Mouse (Mus musculus) CH12.LX (cell line): ENCODE data around the gene Acaa1a. TPM values are rescaled to one million over a fixed set of nuclear protein-coding genes. Genes with fewer than 3 reads are reported as not detected.

ENCODE experiments used
- DNase-seq: peaks from one replicate; pipeline ENCODE4 v3.0.0-alpha.2; 2013; ENCODE audit errors: extremely low read depth
- H3K27ac ChIP-seq: 2 replicates; pipeline ENCODE4 v1.5.1; 2012; ENCODE audit warnings: low read depth, mild to moderate bottlenecking, control low read depth, moderate library complexity; ENCODE audit not compliant: insufficient read depth
- H3K27me3 ChIP-seq: replicated peaks from 2 replicates; pipeline ENCODE3; 2012; ENCODE audit warnings: inconsistent platforms
- H3K36me3 ChIP-seq, 2 experiments: replicated peaks in 1 of 2; 2 replicates each; pipeline versions ENCODE3 to v1.6.1; 2012; ENCODE audit warnings: inconsistent platforms in 1 of 2, low read length in 1 of 2, mild to moderate bottlenecking in 1 of 2, mixed read lengths in 1 of 2, moderate library complexity in 1 of 2; ENCODE audit not compliant: control insufficient read depth in 1 of 2, insufficient read depth in 1 of 2
- H3K4me1 ChIP-seq, 2 experiments: 2 replicates each; pipeline ENCODE4 v1.6.1; 2012; ENCODE audit warnings: inconsistent platforms in 1 of 2, moderate library complexity in 1 of 2; ENCODE audit not compliant: insufficient read depth in 2 of 2, control insufficient read depth in 1 of 2
- H3K4me2 ChIP-seq: 2 replicates; pipeline ENCODE4 v1.6.1; 2012; ENCODE audit warnings: low read depth, mild to moderate bottlenecking, control low read depth; ENCODE audit not compliant: poor library complexity, insufficient read depth, severe bottlenecking
- H3K4me3 ChIP-seq, 3 experiments: fragments of 150-350 bp in 1 of 3; sonication (generic) in 1 of 3; replicated peaks in 1 of 3; 2 replicates each; pipeline versions ENCODE3 to v1.5.1; 2011 to 2012; ENCODE audit warnings: low read depth in 2 of 3, low read length in 2 of 3, mild to moderate bottlenecking in 2 of 3, moderate library complexity in 2 of 3, control low read depth in 1 of 3, improper control_type of control experiment in 1 of 3, inconsistent platforms in 1 of 3, mixed read lengths in 1 of 3; ENCODE audit not compliant: poor library complexity in 1 of 3
- H3K79me2 ChIP-seq: replicated peaks from 2 replicates; pipeline ENCODE4 v1.6.1; 2012; ENCODE audit warnings: mild to moderate bottlenecking, moderate library complexity; ENCODE audit not compliant: control insufficient read depth, poor library complexity, insufficient read depth, severe bottlenecking; ENCODE audit errors: extremely low read depth
- H3K9ac ChIP-seq: 2 replicates; pipeline ENCODE4 v1.6.1; 2012; ENCODE audit warnings: low read depth, mild to moderate bottlenecking, control low read depth, moderate library complexity; ENCODE audit not compliant: insufficient read depth
- H3K9me3 ChIP-seq: replicated peaks from 2 replicates; pipeline ENCODE3; 2012; ENCODE audit warnings: low read length, inconsistent platforms, mixed read lengths
- BHLHE40 ChIP-seq: IDR thresholded peaks from 2 replicates; pipeline ENCODE4 v1.6.1; 2011; ENCODE audit warnings: mild to moderate bottlenecking, low read depth, low read length, improper control_type of control experiment
- CHD1 ChIP-seq: IDR thresholded peaks from 2 replicates; pipeline ENCODE4 v1.6.1; 2012; ENCODE audit warnings: low read depth, low read length, improper control_type of control experiment, inconsistent platforms
- CHD2 ChIP-seq: IDR thresholded peaks from 2 replicates; pipeline ENCODE4 v1.6.1; 2011; ENCODE audit warnings: low read length, improper control_type of control experiment
- CTCF ChIP-seq, 2 experiments: IDR thresholded peaks in 1 of 2; conservative IDR thresholded peaks in 1 of 2; 2 replicates each; pipeline ENCODE4 v1.5.1; 2011 to 2012; ENCODE audit warnings: low read depth in 2 of 2, low read length in 2 of 2, improper control_type of control experiment in 1 of 2, inconsistent platforms in 1 of 2, mild to moderate bottlenecking in 1 of 2, moderate library complexity in 1 of 2
- E2F4 ChIP-seq: IDR thresholded peaks from 2 replicates; pipeline ENCODE4 v1.6.1; 2011; ENCODE audit warnings: low read depth, low read length, improper control_type of control experiment; ENCODE audit not compliant: insufficient replicate concordance
- ELF1 ChIP-seq: IDR thresholded peaks from 2 replicates; pipeline ENCODE4 v1.6.1; 2014; ENCODE audit warnings: low read depth, mild to moderate bottlenecking, inconsistent platforms, low read length, improper control_type of control experiment
- EP300 ChIP-seq: IDR thresholded peaks from 2 replicates; pipeline ENCODE4 v1.6.1; 2011; ENCODE audit warnings: low read length, improper control_type of control experiment
- ETS1 ChIP-seq: conservative IDR thresholded peaks from 2 replicates; pipeline ENCODE4 v1.6.1; 2012; ENCODE audit warnings: low read depth, mild to moderate bottlenecking, inconsistent platforms, low read length, improper control_type of control experiment, moderate library complexity
- GABPA ChIP-seq: IDR thresholded peaks from 2 replicates; pipeline ENCODE4 v1.6.1; 2012; ENCODE audit warnings: low read depth, low read length, improper control_type of control experiment, inconsistent platforms; ENCODE audit not compliant: insufficient replicate concordance
- HCFC1 ChIP-seq: IDR thresholded peaks from 2 replicates; pipeline ENCODE4 v1.6.1; 2012; ENCODE audit warnings: low read depth, mild to moderate bottlenecking, inconsistent platforms, low read length, improper control_type of control experiment
- IRF4 ChIP-seq: IDR thresholded peaks from 2 replicates; pipeline ENCODE4 v1.6.1; 2014; ENCODE audit warnings: low read depth, mild to moderate bottlenecking, inconsistent platforms, low read length, improper control_type of control experiment
- JUN ChIP-seq: IDR thresholded peaks from 2 replicates; pipeline ENCODE4 v1.6.1; 2011; ENCODE audit warnings: low read depth, mild to moderate bottlenecking, low read length, improper control_type of control experiment, moderate library complexity; ENCODE audit not compliant: insufficient read depth
- JUND ChIP-seq: conservative IDR thresholded peaks from 2 replicates; pipeline ENCODE4 v1.6.1; 2011; ENCODE audit warnings: low read depth, low read length, improper control_type of control experiment
- KAT2A ChIP-seq: IDR thresholded peaks from 2 replicates; pipeline ENCODE4 v1.6.1; 2012; ENCODE audit warnings: low read length, improper control_type of control experiment, inconsistent platforms; ENCODE audit not compliant: insufficient replicate concordance
- MAFK ChIP-seq: IDR thresholded peaks from 2 replicates; pipeline ENCODE4 v1.6.1; 2011; ENCODE audit warnings: low read length, improper control_type of control experiment; ENCODE audit not compliant: insufficient replicate concordance
- MAX ChIP-seq: IDR thresholded peaks from 2 replicates; pipeline ENCODE4 v1.6.1; 2011; ENCODE audit warnings: low read length, improper control_type of control experiment
- MAZ ChIP-seq: IDR thresholded peaks from 2 replicates; pipeline ENCODE4 v1.6.1; 2012; ENCODE audit warnings: low read depth, mild to moderate bottlenecking, inconsistent platforms, low read length, improper control_type of control experiment, moderate library complexity
- MEF2A ChIP-seq: IDR thresholded peaks from 2 replicates; pipeline ENCODE4 v1.6.1; 2014; ENCODE audit warnings: low read depth, mild to moderate bottlenecking, inconsistent platforms, low read length, improper control_type of control experiment, borderline replicate concordance
- MXI1 ChIP-seq: IDR thresholded peaks from 2 replicates; pipeline ENCODE4 v1.6.1; 2011; ENCODE audit warnings: mild to moderate bottlenecking, low read depth, low read length, improper control_type of control experiment
- MYC ChIP-seq: IDR thresholded peaks from 2 replicates; pipeline ENCODE4 v1.6.1; 2011; ENCODE audit warnings: low read depth, mild to moderate bottlenecking, improper control_type of control experiment, low read length
- NELFE ChIP-seq: IDR thresholded peaks from 2 replicates; pipeline ENCODE4 v1.6.1; 2011; ENCODE audit warnings: low read depth, low read length, improper control_type of control experiment
- NRF1 ChIP-seq: IDR thresholded peaks from 2 replicates; pipeline ENCODE4 v1.6.1; 2014; ENCODE audit warnings: low read depth, mild to moderate bottlenecking, inconsistent platforms, low read length, improper control_type of control experiment, moderate library complexity
- PAX5 ChIP-seq: IDR thresholded peaks from 2 replicates; pipeline ENCODE4 v1.6.1; 2012; ENCODE audit warnings: low read length, inconsistent platforms, mixed read lengths
- POLR2A ChIP-seq: IDR thresholded peaks from 2 replicates; pipeline ENCODE4 v1.6.1; 2011; ENCODE audit warnings: low read depth, mild to moderate bottlenecking, improper control_type of control experiment, low read length
- POLR2AphosphoS2 ChIP-seq: IDR thresholded peaks from 2 replicates; pipeline ENCODE4 v1.6.1; 2011; ENCODE audit warnings: low read depth, low read length, improper control_type of control experiment
- RAD21 ChIP-seq: IDR thresholded peaks from 2 replicates; pipeline ENCODE4 v1.6.1; 2011; ENCODE audit warnings: low read depth, mild to moderate bottlenecking, low read length, improper control_type of control experiment, moderate library complexity
- RCOR1 ChIP-seq: conservative IDR thresholded peaks from 2 replicates; pipeline ENCODE4 v1.6.1; 2012; ENCODE audit warnings: low read depth, mild to moderate bottlenecking, inconsistent platforms, low read length, improper control_type of control experiment
- SIN3A ChIP-seq: IDR thresholded peaks from 2 replicates; pipeline ENCODE4 v1.6.1; 2012; ENCODE audit warnings: low read length, improper control_type of control experiment, inconsistent platforms
- SMC3 ChIP-seq: IDR thresholded peaks from 2 replicates; pipeline ENCODE4 v1.6.1; 2011; ENCODE audit warnings: low read depth, low read length, improper control_type of control experiment
- TBP ChIP-seq: conservative IDR thresholded peaks from 2 replicates; pipeline ENCODE4 v1.6.1; 2011; ENCODE audit warnings: low read depth, low read length, improper control_type of control experiment
- TCF12 ChIP-seq: IDR thresholded peaks from 2 replicates; pipeline ENCODE4 v1.6.1; 2014; ENCODE audit warnings: low read depth, mild to moderate bottlenecking, inconsistent platforms, low read length, improper control_type of control experiment
- UBTF ChIP-seq: IDR thresholded peaks from 2 replicates; pipeline ENCODE4 v1.6.1; 2012; ENCODE audit warnings: low read depth, mild to moderate bottlenecking, inconsistent platforms, low read length, improper control_type of control experiment, moderate library complexity
- USF1 ChIP-seq: IDR thresholded peaks from 2 replicates; pipeline ENCODE4 v1.6.1; 2014; ENCODE audit warnings: low read depth, mild to moderate bottlenecking, inconsistent platforms, low read length, improper control_type of control experiment
- USF2 ChIP-seq: conservative IDR thresholded peaks from 2 replicates; pipeline ENCODE4 v1.6.1; 2011; ENCODE audit warnings: low read depth, low read length, improper control_type of control experiment
- ZC3H11A ChIP-seq: IDR thresholded peaks from 2 replicates; pipeline ENCODE4 v1.6.1; 2012; ENCODE audit warnings: low read depth, mild to moderate bottlenecking, inconsistent platforms, low read length, improper control_type of control experiment
- ZKSCAN1 ChIP-seq: IDR thresholded peaks from 2 replicates; pipeline ENCODE4 v1.6.1; 2012; ENCODE audit warnings: low read depth, inconsistent platforms, low read length, improper control_type of control experiment, borderline replicate concordance
- ZMIZ1 ChIP-seq: IDR thresholded peaks from 2 replicates; pipeline ENCODE4 v1.6.1; 2012; ENCODE audit warnings: low read depth, mild to moderate bottlenecking, inconsistent platforms, low read length, improper control_type of control experiment
- ZNF384 ChIP-seq: IDR thresholded peaks from 2 replicates; pipeline ENCODE4 v1.6.1; 2012; ENCODE audit warnings: low read depth, low read length, improper control_type of control experiment, inconsistent platforms
- dilution Hi-C: fragments of 300-500 bp; cut with MboI; formaldehyde crosslinking; loops from 2 replicates; pipeline ENCODE4 v1.14.3; 2020; ENCODE audit warnings: low sequenced_read_pairs; ENCODE audit not compliant: extremely low pct_unique_long_range_greater_than_20kb, extremely low pct_ligation_motif_present
- in situ Hi-C: fragments of 300-500 bp; cut with MboI; formaldehyde crosslinking; loops from 3 replicates; pipeline ENCODE4 v1.14.3; 2019; ENCODE audit warnings: low sequenced_read_pairs, low pct_ligation_motif_present, low pct_unique_long_range_greater_than_20kb, mixed read lengths
- polyA plus RNA-seq: library from polyadenylated mRNA; unstranded; fragments of >175 nt; gene quantifications from 2 replicates; pipeline ENCODE4 v1.2.1, GENCODE M21; 2012; ENCODE audit warnings: low read depth; ENCODE audit not compliant: insufficient read length
- total RNA-seq, 2 experiments: library from RNA; depleted of rRNA; stranded (reverse); fragments of 300-350 nt in 1 of 2; fragments of >200 nt in 1 of 2; gene quantifications; 2 replicates each; pipeline ENCODE4 v1.2.3; 2012 to 2014

Acaa1a gene
- total and polyA plus RNA-seq, 3 experiments = 22.4 to 57.8 (median 24.4) TPM

- Histone ChIP-seq H3K36me3 (peaks cover 10 to 13% of the 10 kb centered on the region in 2 experiments), H3K4me3 (peak within 1 kb of the TSS; percentile 41 to 67 (median 58)), H3K9me3 (no peaks in the 10 kb centered on the region), H3K4me2 (peak within 1 kb of the TSS; percentile 72), H3K27ac (no peak within 1 kb of the TSS), H3K27me3 (no peaks in the 10 kb centered on the region), H3K79me2 (no peaks in the 10 kb centered on the region), H3K4me1 (peaks cover 4% of the 10 kb centered on the region in 2 experiments; a peak in 2 of 4 replicates), H3K9ac (peak within 1 kb of the TSS; percentile 76)
- peak; percentile 79 for DNase-seq
- in situ Hi-C loops = loop anchor here (10.0 kb wide), 1 partner anchor 203 kb away; the partner anchor contains the start of genes Acaa1b and Gm47289
- TF ChIP-seq ELF1 = peak; percentile 45; the same call in 1 of the 2 replicates
- peak; percentile 89 for TF ChIP-seq MAX
- peak; percentile 74; the same call in 1 of the 2 replicates for TF ChIP-seq IRF4
- TF ChIP-seq ZC3H11A = no peak
- TF ChIP-seq BHLHE40 = peak; percentile 70
- TF ChIP-seq E2F4 = peak; percentile 48; the same call in 1 of the 2 replicates
- TF ChIP-seq JUN = no peak
- TF ChIP-seq HCFC1 = peak; percentile 48
- no peak for TF ChIP-seq TBP
- TF ChIP-seq JUND = no peak
- peak; percentile 71 for TF ChIP-seq ZMIZ1
- no peak for TF ChIP-seq EP300
- TF ChIP-seq UBTF = no peak
- TF ChIP-seq ETS1 = no peak; the same call in 1 of the 2 replicates
- TF ChIP-seq CHD2 = no peak
- TF ChIP-seq MXI1 = peak; percentile 95
- peak; percentile 76; the same call in 1 of the 2 replicates for TF ChIP-seq TCF12
- no peak for TF ChIP-seq POLR2AphosphoS2
- no peak for TF ChIP-seq ZKSCAN1
- peak; percentile 79; the same call in 1 of the 2 replicates for TF ChIP-seq MYC
- TF ChIP-seq CHD1 = no peak
- peak in 1 of 2 experiments; percentile 81; a peak in 2 of 4 replicates for TF ChIP-seq CTCF (conservative IDR thresholded peaks at IDR 0.05 in 1 of 2, IDR thresholded peaks at IDR 0.05 in 1 of 2; ENCODE audit: low read depth in 2 of 2, low read length in 2 of 2)
- TF ChIP-seq KAT2A = no peak
- peak; percentile 64 for TF ChIP-seq USF1
- TF ChIP-seq GABPA = no peak
- no peak for TF ChIP-seq PAX5
- TF ChIP-seq USF2 = peak; percentile 34; the same call in 1 of the 2 replicates
- TF ChIP-seq NELFE = peak; percentile 69
- 0 out of 2 replicates have a peak, but pooled peaks have one; percentile 47 for TF ChIP-seq MAZ
- peak; percentile 71; the same call in 1 of the 2 replicates for TF ChIP-seq SIN3A
- peak; percentile 78 for TF ChIP-seq SMC3
- TF ChIP-seq MAFK = no peak
- TF ChIP-seq POLR2A = peak; percentile 80
- TF ChIP-seq NRF1 = peak; percentile 39; the same call in 1 of the 2 replicates
- TF ChIP-seq RCOR1 = no peak
- no peak for TF ChIP-seq ZNF384
- TF ChIP-seq MEF2A = peak; percentile 55; the same call in 1 of the 2 replicates
- TF ChIP-seq RAD21 = peak; percentile 36
- dilution Hi-C loops = no loop called here
Observed at GRCm38 (mm10) chr9:119357331-119358057, 18.0 kb downstream of the Acaa1a start, which contains the start of gene Xylb. TSS of gene Xylb (plus strand) at chr9:119357381.
